Mouse (Mus musculus) limb, embryonic 10.5 days (tissue): ENCODE data around the gene Vtcn1. TPM values are rescaled to one million over a fixed set of nuclear protein-coding genes. Genes with fewer than 3 reads are reported as not detected.

Experiments used
- DNase-seq: peaks from one replicate; pipeline ENCODE4 v3.0.0-alpha.2; 2017; ENCODE audit warnings: low spot score
- H3K27ac ChIP-seq: fragments of 300-500 bp; sonication (generic); 2 replicates; pipeline ENCODE4 v1.5.1; 2016; ENCODE audit warnings: mild to moderate bottlenecking
- H3K27me3 ChIP-seq: fragments of 300-500 bp; sonication (generic); 2 replicates; pipeline ENCODE4 v1.6.1; 2016; ENCODE audit warnings: low read depth, mild to moderate bottlenecking; ENCODE audit not compliant: poor library complexity, severe bottlenecking
- H3K36me3 ChIP-seq: fragments of 300-500 bp; sonication (generic); 2 replicates; pipeline ENCODE4 v1.6.1; 2016; ENCODE audit warnings: mild to moderate bottlenecking, moderate library complexity
- H3K4me1 ChIP-seq: fragments of 300-500 bp; sonication (generic); 2 replicates; pipeline ENCODE4 v1.6.1; 2016
- H3K4me3 ChIP-seq: fragments of 300-500 bp; sonication (generic); 2 replicates; pipeline ENCODE4 v1.5.1; 2016; ENCODE audit warnings: mild to moderate bottlenecking, moderate library complexity
- H3K9me3 ChIP-seq: fragments of 300-500 bp; sonication (generic); replicated peaks from 2 replicates; pipeline ENCODE4 v1.6.1; 2016; ENCODE audit warnings: mild to moderate bottlenecking
- WGBS: fragments of 180-500 bp; shearing (Covaris S2); methylation state at CpG from one replicate; pipeline ENCODE4 v1.1.7; 2016; 5-methylcytosine and 5-hydroxymethylcytosine counted together
- polyA plus RNA-seq: library from polyadenylated mRNA; unstranded; fragments of >200 nt; fragmentation: Nextera tagmentation; extraction: Ambion mirVana; gene quantifications from 2 replicates; pipeline ENCODE4 v1.2.1, GENCODE M21; 2016

Vtcn1 gene
- polyA plus RNA-seq, 1 experiment from 2014 or later, result not detected

GRCm38 (mm10) chr3:100910621-100911020 is 85.4 kb downstream of the Vtcn1 start:
- no peaks in the 10 kb centered on the region for H3K9me3 ChIP-seq
- no peaks in the 10 kb centered on the region for H3K27me3 ChIP-seq
- H3K36me3 ChIP-seq, result no peaks in the 10 kb centered on the region
- H3K4me3 ChIP-seq, result no peak overlapping the region
- H3K4me1 ChIP-seq, result peaks cover 22% of the 10 kb centered on the region
- no peak overlapping the region for H3K27ac ChIP-seq
- no peak for DNase-seq
- WGBS, result 64% methylated on average over 5 of the region's 5 CpGs

- no peak for DNase-seq
- Histone ChIP-seq H3K4me3 (no peak overlapping the region), H3K27me3 (no peaks in the 10 kb centered on the region), H3K27ac (0 out of 2 replicates have a peak overlapping the region, but pooled peaks have one; percentile 26), H3K9me3 (no peaks in the 10 kb centered on the region), H3K4me1 (peaks cover 22% of the 10 kb centered on the region), H3K36me3 (no peaks in the 10 kb centered on the region)
- 80% methylated on average over 9 of the region's 9 CpGs for WGBS
These were observed 85.8 kb downstream of the Vtcn1 start for GRCm38 (mm10) chr3:100911026-100911425.

- DNase-seq, result no peak
- no peak overlapping the region for H3K4me3 ChIP-seq
- H3K27me3 ChIP-seq, result no peaks in the 10 kb centered on the region
- peaks cover 22% of the 10 kb centered on the region for H3K4me1 ChIP-seq
- H3K9me3 ChIP-seq, result no peaks in the 10 kb centered on the region
- no peaks in the 10 kb centered on the region for H3K36me3 ChIP-seq
- H3K27ac ChIP-seq, result peak overlapping the region; percentile 63
- WGBS, result 78% methylated on average over 7 of the region's 7 CpGs
These were observed 86.4 kb downstream of the Vtcn1 start for GRCm38 (mm10) chr3:100911498-100912213.

DNA sequence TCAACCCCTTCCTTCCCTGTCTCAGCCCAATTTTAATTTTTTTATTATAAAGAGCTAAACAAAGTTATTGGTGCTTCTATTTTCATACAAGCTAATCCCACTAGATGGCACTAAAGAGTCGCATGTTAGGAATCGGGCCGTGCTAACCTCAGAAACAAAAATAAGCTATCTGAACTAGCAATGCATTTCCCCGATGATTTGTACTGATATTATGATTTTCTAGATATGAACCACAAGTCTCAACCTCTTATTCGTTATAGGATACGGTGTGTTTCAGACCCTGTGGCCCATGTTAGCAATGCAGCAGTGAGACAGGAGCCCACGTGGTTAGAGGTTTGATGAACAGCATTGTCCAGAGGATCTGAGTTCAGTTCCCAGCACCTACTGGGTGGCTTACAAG is 91.6 kb downstream of the Vtcn1 start:
- 32% methylated on average over 7 of the region's 7 CpGs for WGBS
- H3K27me3 ChIP-seq, result no peaks in the 10 kb centered on the region
- H3K4me3 ChIP-seq, result no peak overlapping the region
- H3K27ac ChIP-seq, result no peak overlapping the region
- no peak for DNase-seq
- no peaks in the 10 kb centered on the region for H3K36me3 ChIP-seq
- peaks cover 10% of the 10 kb centered on the region for H3K4me1 ChIP-seq
- H3K9me3 ChIP-seq, result no peaks in the 10 kb centered on the region

DNA sequence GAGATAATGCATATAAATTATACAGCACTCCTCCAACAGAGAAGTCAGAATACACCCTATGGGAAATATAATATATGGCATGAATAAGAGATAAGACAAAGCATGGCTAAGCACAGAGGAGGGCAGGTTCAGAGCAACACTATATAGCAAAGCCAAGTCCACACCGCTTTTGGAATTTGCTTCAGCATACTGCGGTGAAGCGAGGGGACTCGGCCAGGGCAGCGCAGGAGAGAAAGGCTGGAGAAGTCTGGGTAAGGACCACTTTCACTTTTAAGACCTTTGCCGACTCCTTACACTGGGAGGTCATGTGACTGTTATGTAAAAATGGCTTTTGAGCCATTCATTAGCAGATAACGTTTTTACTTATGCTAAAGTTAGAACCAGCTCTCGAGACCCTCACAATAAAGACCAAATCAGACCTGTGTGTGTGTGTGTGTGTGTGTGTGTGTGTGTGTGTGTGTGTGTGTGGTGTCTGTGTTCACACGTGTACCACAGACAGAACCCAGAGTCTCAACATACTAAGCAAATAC is 95.4 kb downstream of the Vtcn1 start:
- Histone ChIP-seq H3K4me1 (peaks cover 39% of the 10 kb centered on the region), H3K4me3 (no peak overlapping the region), H3K27ac (no peak overlapping the region), H3K36me3 (peaks cover 9% of the 10 kb centered on the region), H3K27me3 (no peaks in the 10 kb centered on the region), H3K9me3 (no peaks in the 10 kb centered on the region)
- no peak for DNase-seq
- WGBS, result 79% methylated on average over 9 of the region's 9 CpGs

GRCm38 (mm10) chr3:100921825-100922505 is 96.7 kb downstream of the Vtcn1 start, which contains the start of gene Trim45:
TSS of gene Trim45 (plus strand) at chr3:100922202.
- Histone ChIP-seq H3K36me3 (peaks cover 12% of the 10 kb centered on the region), H3K4me3 (peak within 1 kb of the TSS; percentile 68), H3K27me3 (no peaks in the 10 kb centered on the region), H3K27ac (peak within 1 kb of the TSS; percentile 92), H3K9me3 (no peaks in the 10 kb centered on the region), H3K4me1 (peaks cover 52% of the 10 kb centered on the region)
- DNase-seq, result peak; percentile 93
- under 1% methylated on average over 39 of the region's 39 CpGs for WGBS

GRCm38 (mm10) chr3:100922506-100923375 is 97.5 kb downstream of the Vtcn1 start:
- 42% methylated on average over 28 of the region's 28 CpGs for WGBS
- DNase-seq, result no peak
- Histone ChIP-seq H3K36me3 (peaks cover 20% of the 10 kb centered on the region), H3K9me3 (no peaks in the 10 kb centered on the region), H3K27ac (peak overlapping the region; percentile 92), H3K4me1 (peaks cover 53% of the 10 kb centered on the region), H3K4me3 (peak overlapping the region; percentile 68), H3K27me3 (no peaks in the 10 kb centered on the region)

GRCm38 (mm10) chr3:100924065-100924732 is 98.9 kb downstream of the Vtcn1 start:
- Histone ChIP-seq H3K4me3 (no peak overlapping the region), H3K9me3 (no peaks in the 10 kb centered on the region), H3K4me1 (peaks cover 53% of the 10 kb centered on the region), H3K27me3 (no peaks in the 10 kb centered on the region), H3K36me3 (peaks cover 34% of the 10 kb centered on the region), H3K27ac (no peak overlapping the region)
- WGBS, result 81% methylated on average over 6 of the region's 6 CpGs
- no peak for DNase-seq

- Histone ChIP-seq H3K4me1 (peaks cover 53% of the 10 kb centered on the region), H3K4me3 (no peak overlapping the region), H3K27me3 (no peaks in the 10 kb centered on the region), H3K27ac (0 out of 2 replicates have a peak overlapping the region, but pooled peaks have one; percentile 5), H3K36me3 (peaks cover 44% of the 10 kb centered on the region), H3K9me3 (no peaks in the 10 kb centered on the region)
- WGBS, result 72% methylated on average over 16 of the region's 16 CpGs
- peak; percentile 42 for DNase-seq
These were observed 99.9 kb downstream of the Vtcn1 start for GRCm38 (mm10) chr3:100925176-100925575.

DNA sequence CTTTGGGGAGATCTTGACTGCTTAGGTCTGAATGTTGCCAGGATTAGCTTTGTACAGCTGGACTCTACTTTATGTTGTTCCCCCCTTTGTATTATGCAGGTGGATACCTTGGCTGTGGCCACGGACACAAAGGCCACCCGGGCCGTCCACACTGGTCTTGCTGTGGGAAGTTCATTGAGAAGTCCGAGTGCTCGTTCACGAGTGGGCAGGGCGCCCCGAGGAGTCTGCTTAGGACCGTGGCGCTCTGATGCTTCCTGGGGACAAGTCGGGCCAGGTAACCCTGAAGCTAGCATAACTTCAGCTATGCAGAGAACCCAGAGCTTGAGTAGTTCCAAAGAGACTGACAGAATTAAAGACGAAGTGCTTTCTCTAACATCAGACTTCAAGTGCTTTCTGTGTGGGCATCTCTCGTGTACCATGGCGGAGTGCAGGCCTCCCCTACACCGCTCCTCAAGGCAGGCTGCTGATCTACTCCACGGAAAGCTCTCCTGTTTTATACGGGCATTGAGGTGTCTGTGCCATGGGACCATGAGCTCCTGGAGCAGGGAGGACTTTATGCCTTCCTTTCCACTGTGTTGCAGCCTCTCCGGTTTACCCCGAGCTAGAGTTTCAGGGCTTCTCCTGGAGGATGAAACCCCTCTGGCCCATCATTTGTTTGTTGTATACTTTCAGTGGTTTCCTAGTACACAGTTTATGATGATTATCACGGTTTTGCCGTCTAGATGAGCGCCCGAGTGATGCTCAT is 106.2 kb downstream of the Vtcn1 start:
- Histone ChIP-seq H3K9me3 (no peaks in the 10 kb centered on the region), H3K4me1 (peaks cover 6% of the 10 kb centered on the region; the same call in 1 of the 2 replicates), H3K4me3 (no peak overlapping the region), H3K36me3 (peaks cover 93% of the 10 kb centered on the region), H3K27me3 (no peaks in the 10 kb centered on the region), H3K27ac (no peak overlapping the region)
- WGBS, result 95% methylated on average over 23 of the region's 23 CpGs
- no peak for DNase-seq

GRCm38 (mm10) chr3:100932077-100932944 is 107.1 kb downstream of the Vtcn1 start:
- DNase-seq, result no peak
- H3K4me1 ChIP-seq, result no peaks in the 10 kb centered on the region
- H3K27me3 ChIP-seq, result no peaks in the 10 kb centered on the region
- no peak overlapping the region for H3K27ac ChIP-seq
- WGBS, result 78% methylated on average over 11 of the region's 11 CpGs
- peaks cover 97% of the 10 kb centered on the region for H3K36me3 ChIP-seq
- H3K9me3 ChIP-seq, result no peaks in the 10 kb centered on the region
- no peak overlapping the region for H3K4me3 ChIP-seq
